Mouse (Mus musculus) cerebellum, postnatal 14 days (tissue): Measurements from ENCODE around the gene P3h4.
"Not testable (repeated sequence)": the region's sequence is repeated elsewhere in the genome, so short reads cannot be mapped to it uniquely, and the experiment has no call there.

Source experiments
- DNase-seq, 2 experiments: peaks; one replicate each; pipeline ENCODE4 v3.0.0; 2021; ENCODE audit warnings: mixed read lengths in 2 of 2

The P3h4 gene

GRCm38 (mm10) chr11:100391081-100391883 is 23.4 kb downstream of the P3h4 start:
- peak in 1 of 2 experiments; percentile 36 for DNase-seq

GRCm38 (mm10) chr11:100389931-100390445 is 24.6 kb downstream of the P3h4 start:
- peak; percentile 85 to 88 for DNase-seq

- DNase-seq = peak; percentile 56 to 58
Measured at GRCm38 (mm10) chr11:100388588-100388987, 26.0 kb downstream of the P3h4 start.

GRCm38 (mm10) chr11:100387589-100388375 is 26.9 kb downstream of the P3h4 start:
- no peak for DNase-seq

- DNase-seq = no peak
Measured at GRCm38 (mm10) chr11:100387111-100387510, 27.5 kb downstream of the P3h4 start.

GRCm38 (mm10) chr11:100386586-100386985 is 28.1 kb downstream of the P3h4 start:
- no peak for DNase-seq

- no peak for DNase-seq
Measured at GRCm38 (mm10) chr11:100385016-100385415, 29.6 kb downstream of the P3h4 start.

- DNase-seq = no peak
Measured at GRCm38 (mm10) chr11:100382682-100383081, 32.0 kb downstream of the P3h4 start.

- no peak for DNase-seq
Measured at GRCm38 (mm10) chr11:100379311-100379710, 35.3 kb downstream of the P3h4 start.

- no peak for DNase-seq
Measured at GRCm38 (mm10) chr11:100378446-100378845, 36.2 kb downstream of the P3h4 start.

- DNase-seq = no peak
Measured at GRCm38 (mm10) chr11:100377989-100378388, 36.6 kb downstream of the P3h4 start.

GRCm38 (mm10) chr11:100376746-100377389 is 37.8 kb downstream of the P3h4 start:
- no peak for DNase-seq

- DNase-seq = no peak
Measured at GRCm38 (mm10) chr11:100376005-100376404, 38.6 kb downstream of the P3h4 start.

GRCm38 (mm10) chr11:100375127-100375526 is 39.5 kb downstream of the P3h4 start:
- DNase-seq = no peak

- no peak for DNase-seq
Measured at GRCm38 (mm10) chr11:100371981-100372558, 42.6 kb downstream of the P3h4 start.

- peak in 1 of 2 experiments; percentile 46 for DNase-seq
Measured at GRCm38 (mm10) chr11:100369822-100370221, 44.8 kb downstream of the P3h4 start.

GRCm38 (mm10) chr11:100369145-100369544 is 45.5 kb downstream of the P3h4 start:
- no peak for DNase-seq

- peak; percentile 85 to 90 for DNase-seq
Measured at GRCm38 (mm10) chr11:100362979-100363562, 51.6 kb downstream of the P3h4 start.

GRCm38 (mm10) chr11:100362209-100362978 is 52.2 kb downstream of the P3h4 start:
- peak; percentile 91 to 92 for DNase-seq

GRCm38 (mm10) chr11:100361059-100361458 is 53.6 kb downstream of the P3h4 start:
- DNase-seq = not testable (repeated sequence)

- DNase-seq = no peak
Measured at GRCm38 (mm10) chr11:100360175-100360574, 54.5 kb downstream of the P3h4 start.
